Mouse (Mus musculus) lung, postnatal 25 days (tissue): ENCODE measurements around the gene Bmf.

Experiments
- DNase-seq: peaks from one replicate; pipeline ENCODE4 v3.0.0; 2022; ENCODE audit warnings: low spot score

Bmf gene

DNA sequence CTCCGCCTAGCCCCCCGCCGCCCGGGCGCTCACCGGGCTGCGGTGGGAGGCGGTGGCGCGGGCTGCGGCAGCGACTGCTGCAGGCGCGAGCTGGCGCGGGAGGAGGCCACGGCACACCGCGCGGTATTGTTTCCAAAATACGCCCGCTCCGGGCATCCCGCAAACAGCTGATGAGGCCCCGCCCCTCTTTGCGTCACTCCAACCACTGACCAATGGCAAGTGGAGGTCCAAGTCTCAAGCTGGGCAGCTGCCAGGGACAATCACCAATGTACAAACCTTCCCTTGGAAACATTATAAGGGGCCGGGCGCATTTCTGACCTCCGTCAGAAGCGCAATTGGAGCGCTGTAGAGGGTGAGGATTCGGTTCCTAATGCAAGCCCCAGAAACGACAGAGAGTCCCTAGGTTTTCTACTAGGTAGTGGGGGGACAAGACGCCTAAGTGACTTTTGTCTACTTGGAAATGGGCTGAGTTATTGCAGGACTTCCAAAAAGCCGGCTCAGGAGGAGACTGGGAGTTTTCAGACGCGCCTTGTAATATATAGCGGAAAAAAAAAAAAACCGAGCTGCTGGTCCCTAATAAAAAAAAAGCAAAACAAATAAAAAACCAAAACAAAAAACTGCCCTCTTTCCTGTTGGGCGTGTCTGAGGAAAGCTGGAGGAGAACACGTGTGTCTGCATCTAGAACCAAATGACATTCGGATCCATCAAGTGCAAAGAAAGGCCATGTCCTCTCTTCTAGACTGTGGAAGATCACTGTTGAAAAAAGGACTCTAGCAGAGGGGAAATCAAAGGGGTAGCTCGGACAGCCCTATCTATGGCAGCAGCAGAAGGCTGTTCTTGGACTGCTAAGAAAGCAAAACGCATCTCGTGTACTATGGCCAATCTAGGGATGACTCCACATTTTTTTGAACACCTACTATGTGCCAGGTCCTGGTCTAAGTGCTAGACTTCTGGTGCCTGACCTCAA lies at the start of gene Bmf:
Bmf (minus strand) TSS at position 181 of the 967 bp plus-strand sequence.
- DNase-seq = peak; percentile 99

DNA sequence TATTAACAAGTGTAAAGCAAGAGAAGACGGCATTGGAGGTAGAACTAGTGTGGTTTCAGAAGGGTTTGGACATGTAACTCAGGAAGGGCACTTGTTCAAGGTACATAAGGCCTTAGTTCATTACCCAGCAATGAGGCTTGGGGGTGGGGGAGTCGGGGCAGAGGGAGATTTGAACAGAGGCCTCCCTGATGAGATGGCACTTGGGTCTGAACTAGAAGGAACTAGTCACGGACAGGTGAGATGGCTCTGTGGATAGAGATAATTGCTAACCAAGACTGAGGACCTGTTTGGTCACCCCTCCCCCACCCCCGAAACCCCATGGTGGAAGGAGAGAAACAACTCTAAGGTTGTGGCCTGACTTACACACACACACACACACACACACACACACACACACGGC lies 49.6 kb upstream of the Bmf start:
- no peak for DNase-seq

DNA sequence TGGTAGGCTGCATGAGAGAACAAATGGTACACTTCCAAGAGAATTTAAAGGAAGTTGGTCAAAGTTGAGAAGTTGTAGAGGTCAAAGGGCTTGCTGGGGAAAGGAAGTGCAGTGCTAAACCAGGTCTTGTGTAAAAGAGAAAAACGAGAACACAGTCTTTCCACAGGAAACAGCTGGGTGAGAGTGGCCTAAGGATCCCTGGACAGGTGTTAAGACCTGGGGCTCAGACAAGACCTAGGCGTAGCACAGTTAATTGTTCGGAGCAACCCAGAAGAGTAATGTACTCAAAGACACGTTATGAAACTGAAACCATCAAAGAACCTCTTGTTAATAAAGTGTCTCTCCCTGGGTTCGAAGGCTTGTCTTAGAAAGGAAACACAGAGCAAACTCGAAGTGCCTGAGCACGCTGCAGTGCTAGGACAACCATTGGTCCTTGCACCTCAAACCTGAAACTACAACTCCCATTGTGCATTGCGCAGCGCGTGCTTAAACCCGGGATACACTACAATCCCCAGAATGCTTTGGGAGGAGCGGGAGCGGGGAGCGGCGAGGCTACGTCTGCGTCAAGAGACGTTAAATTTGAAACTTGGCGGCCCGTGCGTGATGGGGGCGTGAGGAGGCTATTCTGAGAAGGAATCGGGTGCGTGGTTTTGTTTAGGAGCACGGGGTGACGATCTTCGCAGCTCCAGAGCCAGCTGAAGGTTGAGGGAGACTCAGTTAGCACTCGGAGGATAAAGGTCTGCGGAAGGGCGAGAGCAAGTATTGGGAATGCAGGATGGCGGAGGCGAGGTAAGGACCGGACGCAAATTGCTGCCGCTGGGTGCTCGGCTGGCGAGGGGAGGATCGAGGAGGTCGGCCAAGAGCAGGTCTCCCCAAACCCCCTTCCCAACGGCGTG lies 48.4 kb upstream of the Bmf start, which contains the start of gene Bub1b:
Bub1b (plus strand) TSS at position 539 of the 896 bp plus-strand sequence.
- DNase-seq = peak; percentile 93

DNA sequence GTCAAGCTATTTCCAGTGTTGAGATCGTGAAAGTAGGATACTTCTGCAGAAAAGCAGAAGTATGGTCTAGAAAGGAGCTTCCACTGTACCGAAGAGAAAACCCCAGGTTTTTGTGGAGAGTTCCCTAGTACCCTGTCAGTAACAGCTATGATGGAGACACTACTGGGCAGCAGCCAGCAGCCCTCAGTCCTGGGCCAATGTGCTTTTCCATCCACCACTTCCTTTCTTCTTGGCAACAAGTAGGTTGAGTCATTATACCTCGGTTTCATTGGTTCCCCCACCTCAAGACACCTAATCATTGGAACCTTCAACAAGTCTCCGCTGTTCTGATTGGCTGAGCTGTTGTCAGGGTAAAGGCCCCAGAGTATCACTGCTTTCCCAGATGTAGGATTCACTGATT lies 41.6 kb upstream of the Bmf start:
- no peak for DNase-seq

DNA sequence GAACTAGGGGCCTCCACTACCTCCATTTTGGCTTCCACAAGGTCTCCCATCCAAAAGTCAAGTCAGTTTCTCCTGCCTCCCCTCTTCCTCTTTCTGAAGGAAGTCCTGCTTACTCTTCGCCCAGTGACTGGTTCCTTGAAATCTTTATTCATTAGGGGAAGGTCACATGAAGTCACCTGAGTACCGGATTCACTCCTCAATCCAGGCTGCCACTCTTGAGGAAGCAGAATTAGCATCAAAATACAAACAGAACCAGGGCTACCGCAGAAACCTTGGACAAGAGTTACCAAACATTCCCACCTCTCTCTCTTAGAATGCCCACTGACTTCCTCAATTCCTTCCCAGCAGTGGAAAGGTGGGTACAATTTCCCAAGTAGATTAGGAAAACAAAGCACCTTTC lies 38.2 kb upstream of the Bmf start:
- DNase-seq = no peak

DNA sequence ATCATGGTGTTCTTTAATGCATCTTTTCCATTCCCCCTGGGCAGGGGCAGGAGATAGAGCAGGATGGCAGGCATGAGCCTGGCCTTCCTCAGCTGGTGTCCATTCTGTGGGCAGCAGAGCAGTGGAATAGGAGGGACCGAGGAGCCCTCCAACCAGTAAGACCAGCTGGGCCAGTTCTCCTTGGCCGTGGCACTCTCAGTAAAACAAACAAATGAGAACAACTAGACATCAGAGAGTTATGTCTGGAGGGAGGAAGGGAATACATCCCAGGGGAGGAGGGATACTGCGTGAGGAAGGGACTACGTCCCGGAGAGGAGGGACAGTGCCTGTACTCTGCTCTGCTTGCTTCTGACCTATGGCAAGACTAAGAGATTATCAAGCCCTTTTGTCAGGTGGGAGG lies 36.5 kb upstream of the Bmf start:
- DNase-seq = peak; percentile 66

DNA sequence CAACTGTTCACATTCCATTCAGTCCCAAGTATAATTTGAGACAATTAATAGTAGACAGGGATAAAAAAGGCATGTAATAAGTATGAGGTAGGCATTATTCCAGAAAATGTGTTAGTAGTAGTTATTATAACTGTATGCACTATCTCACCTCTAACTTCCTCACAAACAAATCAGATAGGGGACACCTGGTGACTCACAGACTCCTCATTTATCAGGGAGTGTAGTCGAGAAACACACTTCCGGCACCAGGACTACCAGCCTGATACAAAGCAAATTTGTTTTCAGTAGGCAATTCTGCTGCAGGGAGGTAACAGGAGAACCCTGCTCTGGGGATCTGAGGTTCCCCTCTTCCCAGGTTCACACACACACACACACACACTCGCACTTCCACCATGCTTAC lies 23.6 kb upstream of the Bmf start:
- DNase-seq = no peak

DNA sequence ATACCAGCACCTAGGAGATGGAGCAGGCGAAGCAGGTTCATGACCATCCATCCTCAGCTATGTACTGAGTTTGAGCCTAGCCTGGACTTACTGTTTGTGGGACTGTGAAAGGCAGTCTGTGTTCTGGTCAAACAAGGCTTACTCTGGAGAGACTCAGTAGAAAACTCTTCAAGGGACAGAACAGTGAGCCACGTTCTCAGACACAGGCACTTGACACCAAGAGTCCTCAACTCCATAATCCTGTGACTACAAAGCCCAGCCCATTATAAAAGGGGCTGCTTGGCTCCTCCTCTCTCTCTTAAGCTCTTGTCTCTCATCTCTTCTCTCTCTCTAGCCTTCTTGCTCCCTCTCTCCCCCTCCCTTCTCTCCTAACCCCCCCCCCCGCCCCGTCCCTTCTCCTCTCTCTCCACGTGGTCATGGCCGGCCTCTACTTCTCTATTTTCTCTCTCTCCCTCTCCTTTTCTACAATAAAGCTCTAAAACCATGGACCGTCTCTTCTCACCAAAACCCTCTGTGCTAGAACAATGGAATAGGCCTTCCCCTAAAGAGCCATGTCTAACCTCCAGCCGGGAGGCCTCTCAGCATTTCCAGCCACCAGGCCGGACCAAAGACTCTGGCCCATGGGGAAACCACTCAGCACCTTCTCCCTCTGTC lies 22.8 kb upstream of the Bmf start:
- peak; percentile 21 for DNase-seq

DNA sequence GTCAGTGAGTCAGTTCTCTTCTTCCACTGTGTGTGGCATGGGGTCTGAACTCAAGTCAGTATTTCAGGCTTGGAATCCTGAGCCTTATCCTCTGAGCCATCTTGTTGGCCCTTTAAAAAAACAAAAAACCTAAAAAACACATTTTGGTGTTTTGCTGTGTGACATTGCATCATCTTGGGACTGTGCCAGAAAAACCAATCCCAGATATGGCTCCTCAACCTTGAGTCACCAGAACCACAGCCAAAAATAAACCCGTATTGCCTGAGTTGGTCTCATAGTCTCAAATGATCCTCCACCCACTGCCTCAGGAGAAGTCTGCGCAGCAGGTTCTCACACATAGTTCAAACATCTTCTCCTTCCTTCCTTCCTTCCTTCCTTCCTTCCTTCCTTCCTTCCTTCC lies 21.5 kb upstream of the Bmf start:
- peak; percentile 15 for DNase-seq

DNA sequence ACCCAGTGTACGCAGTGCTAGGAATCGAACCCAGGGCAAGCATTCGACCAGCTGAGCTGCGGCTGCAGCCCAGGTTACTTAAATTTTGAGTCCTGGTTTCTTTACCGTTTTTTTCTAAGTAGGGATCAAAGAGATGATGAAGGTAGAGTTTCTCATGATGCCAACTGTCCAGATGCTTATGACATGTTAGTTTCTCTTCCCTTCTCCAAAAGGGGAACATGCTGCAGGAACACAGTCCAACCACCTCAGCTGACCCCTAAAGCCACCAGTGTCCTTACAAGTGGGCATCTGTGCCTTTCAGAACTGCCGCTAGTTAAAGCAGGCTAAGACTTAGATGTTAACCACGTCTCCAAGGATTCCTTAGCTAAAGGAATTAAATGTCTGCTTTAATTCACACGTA lies 17.7 kb upstream of the Bmf start:
- DNase-seq = peak; percentile 19

DNA sequence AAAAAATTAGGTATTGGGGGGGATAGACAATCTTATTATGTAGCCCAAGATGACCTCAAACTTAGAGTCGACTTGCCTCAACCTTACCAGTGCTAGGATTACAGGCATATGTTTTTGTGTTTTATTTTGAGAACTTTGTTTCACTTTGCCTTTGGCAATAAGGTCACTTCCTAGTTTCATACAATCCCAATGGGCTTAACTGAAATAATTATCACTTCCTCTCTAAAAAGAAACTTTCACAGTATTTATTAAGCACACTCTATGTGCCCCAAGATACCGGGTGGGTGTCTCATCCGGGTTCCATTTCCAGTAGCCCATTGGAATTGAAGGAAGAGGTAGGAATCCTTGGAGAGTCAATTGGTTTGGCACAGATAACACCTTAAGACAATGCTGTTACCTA lies 12.9 kb upstream of the Bmf start:
- no peak for DNase-seq

DNA sequence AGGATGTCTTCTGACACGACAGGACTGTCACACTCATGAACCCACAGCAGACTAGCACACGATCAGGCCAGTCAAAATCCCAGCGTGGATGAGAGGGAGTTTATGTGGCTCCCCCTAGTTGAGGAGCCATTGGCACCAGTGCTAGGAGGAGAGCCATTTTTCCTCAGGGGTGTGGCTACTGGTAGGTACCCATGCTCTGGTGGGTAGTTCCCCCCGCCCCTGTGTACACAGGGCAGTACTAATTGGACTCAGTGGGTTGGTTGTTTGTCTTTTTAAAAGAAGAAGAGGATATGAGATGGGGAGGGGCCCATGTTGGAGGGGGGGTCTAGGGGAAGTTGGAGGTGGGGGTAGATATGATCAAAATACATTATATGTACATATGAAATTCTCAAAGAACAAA lies 12.5 kb upstream of the Bmf start:
- DNase-seq = no peak

DNA sequence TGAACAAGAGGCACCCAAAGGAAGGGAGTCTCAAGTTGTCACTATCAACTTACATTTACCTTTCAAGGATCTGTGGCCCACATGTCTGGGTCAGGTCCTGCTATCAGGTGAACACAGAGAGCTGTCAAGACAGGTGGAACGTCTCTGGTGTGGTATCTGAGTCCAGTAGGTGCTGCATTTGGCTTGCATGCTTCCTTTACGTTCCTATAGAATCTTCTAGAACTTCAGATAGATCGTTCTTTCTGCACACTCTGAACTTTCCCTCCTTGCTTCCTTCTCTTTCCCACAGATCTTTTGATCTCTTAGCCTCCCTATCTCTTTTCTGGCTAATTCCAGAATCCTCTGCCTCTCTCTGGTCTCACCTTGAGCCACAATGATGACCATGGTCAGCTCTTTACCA lies 8.9 kb upstream of the Bmf start:
- no peak for DNase-seq

DNA sequence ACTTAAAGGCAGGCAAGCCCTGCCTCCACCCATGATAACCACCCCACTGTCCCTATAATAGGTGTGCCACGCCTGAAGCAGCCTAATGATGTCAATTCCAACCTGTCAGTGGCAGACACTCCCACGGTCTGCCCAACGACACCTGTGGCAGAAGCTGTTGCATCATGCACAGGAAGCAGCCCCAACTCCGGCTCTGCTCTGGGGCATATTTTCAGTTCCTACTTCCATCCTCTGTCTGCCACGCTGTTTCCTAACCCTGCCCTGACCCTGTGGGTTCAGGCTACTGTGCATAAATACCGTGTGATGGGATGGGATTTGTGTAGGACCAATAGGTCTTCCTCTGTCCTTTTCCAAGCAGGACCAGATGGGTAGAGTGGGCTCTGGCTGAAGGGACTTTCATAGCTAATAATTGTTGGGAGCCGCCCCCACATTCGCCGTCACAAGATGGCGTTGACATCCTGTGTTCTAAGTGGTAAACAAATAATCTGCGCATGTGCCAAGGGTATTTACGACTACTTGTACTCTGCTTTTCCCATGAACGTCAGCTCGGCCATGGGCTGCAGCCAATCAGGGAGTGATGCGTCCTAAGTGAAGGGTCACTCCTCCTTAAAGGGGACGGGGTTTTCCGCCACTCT lies 5.0 kb upstream of the Bmf start:
- DNase-seq = peak; percentile 55

DNA sequence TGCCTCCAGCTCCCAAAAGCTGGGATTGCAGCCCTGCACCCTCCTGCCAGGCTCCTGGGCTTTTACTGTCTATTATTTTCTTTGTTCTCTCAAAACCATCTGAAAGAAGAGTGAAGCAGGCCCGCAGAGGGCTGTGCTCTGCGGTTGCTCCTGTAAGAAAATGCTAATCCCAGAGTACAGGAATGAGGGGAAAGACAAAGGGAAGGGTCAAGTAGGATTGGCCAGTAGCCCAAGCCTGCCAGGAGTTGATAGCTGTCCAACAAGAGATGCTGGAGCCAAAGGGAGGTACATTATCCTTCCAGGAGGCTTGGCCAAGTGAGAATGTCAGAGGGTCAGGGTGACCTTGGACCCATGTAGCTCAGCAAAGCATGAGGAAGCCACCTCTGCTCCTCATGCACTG lies 2.1 kb upstream of the Bmf start:
- DNase-seq = no peak

DNA sequence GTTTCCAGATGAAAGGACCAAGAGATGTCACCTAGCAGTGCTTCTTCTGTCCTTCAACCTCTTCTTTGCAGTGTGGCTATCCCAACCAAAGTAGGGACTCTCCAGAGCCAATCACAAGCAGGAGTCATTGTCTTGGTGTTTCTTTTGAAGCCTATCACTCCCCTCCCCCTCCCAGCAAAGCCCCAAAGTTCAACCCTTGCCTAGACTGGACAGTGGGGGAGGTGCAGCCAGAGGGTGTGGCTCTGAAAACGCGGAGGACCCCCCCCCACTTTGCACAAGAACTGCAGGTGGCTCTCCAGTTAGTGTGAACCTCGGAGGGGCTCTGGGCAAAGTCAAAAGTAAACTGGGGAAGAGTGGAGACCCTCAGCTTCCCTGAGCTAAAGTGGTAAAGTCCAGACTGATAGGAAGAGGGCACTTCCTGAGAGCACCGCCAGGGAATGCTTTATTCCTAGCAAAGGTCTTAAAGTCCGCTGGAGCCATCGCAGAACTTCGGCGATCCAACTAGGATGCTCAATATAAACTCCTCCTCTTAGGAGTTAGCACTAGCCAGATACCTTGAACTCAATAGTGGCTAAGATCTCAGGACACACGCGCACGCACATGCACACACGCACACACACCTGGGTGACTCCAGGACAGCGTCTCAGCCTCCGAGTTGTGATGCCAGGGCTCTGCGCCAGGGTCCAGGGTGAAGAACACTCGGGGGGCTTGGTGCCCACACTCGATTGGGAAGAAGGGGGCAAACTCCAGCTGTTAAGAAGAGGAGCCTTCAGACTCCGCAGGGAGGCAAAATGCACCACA lies 866 bp downstream of the Bmf start:
- no peak for DNase-seq

DNA sequence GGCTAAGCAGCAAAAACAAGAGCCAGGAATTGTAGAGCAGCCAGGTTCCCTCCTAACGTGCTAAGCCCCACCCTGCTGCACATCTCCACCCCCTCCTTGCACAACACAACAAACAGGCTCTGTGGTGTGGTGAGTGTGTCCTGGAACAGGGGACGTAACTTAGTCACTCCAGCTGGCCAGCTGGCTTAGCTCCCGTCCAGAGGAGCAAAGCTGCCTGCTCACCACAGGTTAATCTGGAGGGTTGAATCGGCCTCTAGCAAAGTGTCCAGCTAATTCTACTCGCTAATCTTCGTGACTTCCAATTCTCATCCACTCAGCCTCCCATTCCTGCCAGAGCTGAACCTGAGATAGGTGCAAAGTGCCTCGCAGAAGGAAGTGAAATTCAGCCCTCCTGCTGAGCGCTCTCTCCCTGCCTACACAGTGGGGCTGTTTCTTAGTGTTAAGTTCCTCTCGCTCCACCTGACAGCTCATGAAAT lies 1.9 kb downstream of the Bmf start:
- DNase-seq = peak; percentile 91

DNA sequence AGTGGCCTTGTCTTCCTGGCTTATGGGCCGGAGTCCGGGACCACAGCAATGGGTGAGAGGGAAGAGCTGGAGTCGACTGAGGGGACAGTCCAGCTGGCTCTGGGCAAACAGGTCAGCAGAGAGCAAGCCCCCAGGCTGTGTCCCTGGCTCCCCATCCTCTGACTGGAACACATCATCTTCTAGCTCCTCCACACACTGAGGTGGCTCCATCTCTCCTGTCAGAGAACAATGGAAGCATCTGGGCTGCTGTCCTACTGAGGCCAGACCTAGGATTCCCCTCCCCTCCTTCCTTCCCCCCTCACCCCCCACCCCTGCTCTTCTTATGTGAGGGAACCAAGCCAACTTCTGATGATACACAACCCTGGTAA lies 2.7 kb downstream of the Bmf start:
- no peak for DNase-seq

DNA sequence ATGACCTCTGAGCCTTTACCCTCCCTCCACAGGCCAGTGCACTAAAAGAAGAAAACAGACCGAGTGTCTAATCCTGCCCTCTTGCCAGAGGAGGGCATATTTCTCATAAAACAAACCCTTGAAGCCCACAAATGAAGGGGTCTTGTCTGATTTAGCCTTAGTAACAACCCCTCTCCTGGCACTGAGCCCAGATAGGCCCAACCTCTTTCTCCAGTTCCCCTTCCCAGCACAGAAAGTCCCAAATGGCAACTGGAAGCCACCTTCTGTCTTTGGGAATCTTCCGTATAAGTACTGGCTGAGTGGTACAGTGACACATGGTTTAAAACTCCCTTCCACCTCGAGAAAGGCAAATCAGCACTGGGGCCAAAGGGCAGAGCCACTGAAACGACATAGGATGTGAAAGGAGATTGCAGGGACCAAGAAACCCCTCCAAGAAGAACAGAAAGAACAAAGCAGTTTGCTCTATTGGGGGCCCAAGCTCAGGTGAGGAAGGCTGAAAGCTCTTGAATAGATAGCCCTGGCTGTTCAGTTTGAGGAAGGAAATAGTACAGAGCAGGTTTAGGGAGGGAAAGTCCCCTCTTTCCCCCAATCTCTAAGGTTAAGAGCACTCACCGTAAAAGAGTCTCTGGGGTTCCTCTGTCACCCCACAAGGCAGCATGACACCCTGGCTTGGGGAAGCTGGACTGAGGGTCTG lies 3.2 kb downstream of the Bmf start:
- no peak for DNase-seq
